Mouse (Mus musculus) erythroblast, embryonic 14.5 days (primary cell): ENCODE results near the gene Capn15.

Source experiments
- GATA1 ChIP-seq: IDR thresholded peaks from 2 replicates; pipeline ENCODE4 v1.6.1; 2012; ENCODE audit warnings: low read length, inconsistent platforms, mixed read lengths
- TAL1 ChIP-seq: IDR thresholded peaks from 3 replicates; pipeline ENCODE4 v1.6.1; 2012; ENCODE audit warnings: low read length, inconsistent platforms, mixed read lengths

- TF ChIP-seq TAL1 (no peak), GATA1 (no peak)
Measured at GRCm38 (mm10) chr17:26023966-26024365, 38.4 kb upstream of the Capn15 start.
